Mouse (Mus musculus) myocyte (in vitro differentiated cells): ENCODE measurements around the gene Rpl3l.

Source experiments
- CEBPB ChIP-seq: IDR thresholded peaks from 2 replicates; pipeline ENCODE4 v1.6.1; 2011; ENCODE audit warnings: mild to moderate bottlenecking, moderate library complexity; ENCODE audit not compliant: poor library complexity, insufficient read depth, severe bottlenecking
- E2F4 ChIP-seq: IDR thresholded peaks from one replicate; pipeline ENCODE4 v1.6.1; 2011; ENCODE audit warnings: mild to moderate bottlenecking, control low read depth, moderate library complexity; ENCODE audit not compliant: insufficient read depth
- MAX ChIP-seq: IDR thresholded peaks from one replicate; pipeline ENCODE4 v1.6.1; 2011; ENCODE audit warnings: low read depth, mild to moderate bottlenecking, control low read depth
- MYOG ChIP-seq, 3 experiments: IDR thresholded peaks; one replicate each; pipeline ENCODE4 v1.6.1; 2011; ENCODE audit warnings: control low read depth in 2 of 3, low read depth in 2 of 3, mild to moderate bottlenecking in 2 of 3; ENCODE audit not compliant: insufficient read length in 2 of 3, control insufficient read depth in 1 of 3, insufficient read depth in 1 of 3
- POLR2A ChIP-seq: IDR thresholded peaks from one replicate; pipeline ENCODE4 v1.6.1; 2011; ENCODE audit warnings: low read depth, mild to moderate bottlenecking, control low read depth, moderate library complexity; ENCODE audit not compliant: insufficient read length
- POLR2AphosphoS2 ChIP-seq: IDR thresholded peaks from one replicate; pipeline ENCODE4 v1.6.1; 2011; ENCODE audit warnings: low read depth, control low read depth; ENCODE audit not compliant: insufficient read length
- USF1 ChIP-seq: IDR thresholded peaks from one replicate; pipeline ENCODE4 v1.6.1; 2011; ENCODE audit warnings: low read depth, mild to moderate bottlenecking, control low read depth, moderate library complexity

GRCm38 (mm10) chr17:24765016-24765905 lies 37.6 kb downstream of the Rpl3l start:
- TF ChIP-seq POLR2AphosphoS2, result no peak
- TF ChIP-seq E2F4, result no peak
- no peak for TF ChIP-seq MAX
- TF ChIP-seq POLR2A, result no peak
- no peak for TF ChIP-seq USF1
- TF ChIP-seq MYOG (IDR thresholded peaks at IDR 0.05; ENCODE audit: control insufficient read depth in 1 of 3, insufficient read depth in 1 of 3, insufficient read length in 2 of 3, low read depth in 2 of 3), result no peak
- TF ChIP-seq CEBPB, result no peak
